Mouse (Mus musculus): ENCODE data around the gene Cenpp. TPM values are rescaled to one million over a fixed set of nuclear protein-coding genes. Genes with fewer than 3 reads are reported as not detected.

Gene Cenpp
- polyA plus RNA-seq, 1 experiment from 2014 or later: 28.1 TPM

DNA sequence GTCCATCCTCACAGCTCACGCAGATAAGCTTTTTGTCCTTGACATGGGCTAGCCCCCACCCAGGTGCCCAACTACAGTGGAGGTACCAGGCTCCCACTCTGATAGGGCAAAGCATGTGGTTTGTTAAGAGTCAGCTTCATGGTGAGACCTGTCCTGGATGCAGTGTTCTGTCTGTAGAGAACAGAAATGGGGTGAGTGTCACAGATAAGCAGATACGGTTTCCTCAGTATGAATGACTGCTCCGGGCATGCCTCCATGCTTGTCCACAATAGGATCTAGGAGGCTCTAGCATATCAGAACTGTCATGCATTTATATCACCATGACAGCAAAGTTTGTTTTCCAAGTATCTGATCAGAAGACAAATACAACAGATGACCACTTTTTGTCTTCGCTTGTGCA lies 186.7 kb downstream of the Cenpp start:
- no peaks in the 10 kb centered on the region for H3K27me3 ChIP-seq (ENCODE audit: control insufficient read depth, insufficient read depth, low read length)
- 87% methylated on average over 4 of the region's 4 CpGs for WGBS
- no peak overlapping the region for H3K4me3 ChIP-seq (ENCODE audit: low read length)
- H3K36me3 ChIP-seq (ENCODE audit: control insufficient read depth, insufficient read depth): peaks cover 10% of the 10 kb centered on the region
- H3K9me3 ChIP-seq (replicated peaks; ENCODE audit: control insufficient read depth, low read length): no peaks in the 10 kb centered on the region
- H3K4me1 ChIP-seq (ENCODE audit: control insufficient read depth, insufficient read depth, low read length): peaks cover 5% of the 10 kb centered on the region; the same call in 1 of the 2 replicates
- H3K4me2 ChIP-seq (ENCODE audit: low read depth, low read length): no peak overlapping the region
- no peak for ATAC-seq (replicated peaks; ENCODE audit: extremely low read depth, insufficient read depth, low FRiP score)
- H3K9ac ChIP-seq (ENCODE audit: low read length): no peak overlapping the region
- H3K27ac ChIP-seq (ENCODE audit: low read length): no peak overlapping the region

DNA sequence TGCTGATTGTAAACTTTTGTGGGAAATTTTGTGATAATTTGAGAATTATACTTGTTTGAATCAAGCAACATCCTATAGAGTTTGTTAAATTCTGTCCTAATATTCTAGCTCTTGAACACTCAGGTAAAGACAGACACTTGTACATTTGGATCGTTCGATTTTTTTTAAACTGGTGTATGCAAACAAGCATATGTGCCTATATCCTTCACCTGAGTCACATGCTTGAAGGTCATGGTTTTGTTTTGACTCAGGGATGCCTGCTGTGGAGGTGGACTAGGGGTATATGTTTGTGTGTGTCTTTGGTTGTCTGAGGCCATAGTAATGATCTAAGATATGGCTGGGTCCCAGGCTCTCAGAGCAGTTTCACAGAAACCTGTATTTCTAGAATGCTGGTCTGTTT lies 189.7 kb downstream of the Cenpp start:
- Histone ChIP-seq H3K4me3 (ENCODE audit: low read length) (no peak overlapping the region), H3K9ac (ENCODE audit: low read length) (no peak overlapping the region), H3K4me2 (ENCODE audit: low read depth, low read length) (no peak overlapping the region), H3K9me3 (replicated peaks; ENCODE audit: control insufficient read depth, low read length) (no peaks in the 10 kb centered on the region), H3K27me3 (ENCODE audit: control insufficient read depth, insufficient read depth, low read length) (no peaks in the 10 kb centered on the region), H3K4me1 (ENCODE audit: control insufficient read depth, insufficient read depth, low read length) (no peaks in the 10 kb centered on the region), H3K36me3 (ENCODE audit: control insufficient read depth, insufficient read depth) (peaks cover 10% of the 10 kb centered on the region), H3K27ac (ENCODE audit: low read length) (no peak overlapping the region)
- no peak for ATAC-seq (replicated peaks; ENCODE audit: extremely low read depth, insufficient read depth, low FRiP score)
- WGBS: 94% methylated on average over 2 of the region's 2 CpGs

DNA sequence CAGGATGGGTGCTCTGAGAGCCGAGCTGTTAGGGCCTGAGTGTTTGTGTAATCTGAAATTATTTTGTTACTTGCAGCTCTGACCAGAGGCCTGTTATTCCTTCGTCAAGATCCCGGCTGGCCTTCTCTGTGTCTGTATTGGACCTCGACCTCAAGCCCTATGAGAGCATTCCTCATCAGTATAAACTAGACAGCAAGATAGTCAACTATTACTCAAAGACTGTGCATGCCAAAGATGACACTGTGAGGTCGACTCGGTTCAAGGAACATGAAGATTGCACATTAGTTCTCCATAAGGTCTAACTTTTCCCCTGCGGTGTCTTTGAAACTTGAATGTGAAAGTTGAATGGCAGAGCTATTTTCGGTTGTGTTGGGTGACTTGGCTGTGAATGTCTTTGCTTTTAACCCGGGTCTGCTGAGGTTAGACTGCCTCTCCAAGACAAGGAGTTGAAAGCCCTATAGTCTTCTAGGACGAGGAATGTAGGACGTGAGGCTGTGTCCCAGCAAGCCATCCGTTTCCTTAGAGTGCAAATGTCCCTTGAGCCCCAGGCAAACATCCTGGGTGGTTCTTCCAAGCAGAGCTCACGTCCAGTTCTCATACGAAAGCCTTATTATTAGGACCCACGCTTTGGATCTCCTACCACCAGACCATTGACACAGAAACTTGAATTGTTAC lies 191.0 kb downstream of the Cenpp start:
- Histone ChIP-seq H3K4me3 (ENCODE audit: low read length) (no peak overlapping the region), H3K9me3 (replicated peaks; ENCODE audit: control insufficient read depth, low read length) (no peaks in the 10 kb centered on the region), H3K36me3 (ENCODE audit: control insufficient read depth, insufficient read depth) (peaks cover 10% of the 10 kb centered on the region), H3K27ac (ENCODE audit: low read length) (no peak overlapping the region; the same call in none of the 2 replicates), H3K27me3 (ENCODE audit: control insufficient read depth, insufficient read depth, low read length) (no peaks in the 10 kb centered on the region), H3K4me1 (ENCODE audit: control insufficient read depth, insufficient read depth, low read length) (no peaks in the 10 kb centered on the region), H3K4me2 (ENCODE audit: low read depth, low read length) (no peak overlapping the region), H3K9ac (ENCODE audit: low read length) (no peak overlapping the region)
- 79% methylated on average over 15 of the region's 15 CpGs for WGBS
- 0 out of 2 replicates have a peak, but pooled peaks have one; percentile 28 for ATAC-seq (replicated peaks; ENCODE audit: extremely low read depth, insufficient read depth, low FRiP score)

DNA sequence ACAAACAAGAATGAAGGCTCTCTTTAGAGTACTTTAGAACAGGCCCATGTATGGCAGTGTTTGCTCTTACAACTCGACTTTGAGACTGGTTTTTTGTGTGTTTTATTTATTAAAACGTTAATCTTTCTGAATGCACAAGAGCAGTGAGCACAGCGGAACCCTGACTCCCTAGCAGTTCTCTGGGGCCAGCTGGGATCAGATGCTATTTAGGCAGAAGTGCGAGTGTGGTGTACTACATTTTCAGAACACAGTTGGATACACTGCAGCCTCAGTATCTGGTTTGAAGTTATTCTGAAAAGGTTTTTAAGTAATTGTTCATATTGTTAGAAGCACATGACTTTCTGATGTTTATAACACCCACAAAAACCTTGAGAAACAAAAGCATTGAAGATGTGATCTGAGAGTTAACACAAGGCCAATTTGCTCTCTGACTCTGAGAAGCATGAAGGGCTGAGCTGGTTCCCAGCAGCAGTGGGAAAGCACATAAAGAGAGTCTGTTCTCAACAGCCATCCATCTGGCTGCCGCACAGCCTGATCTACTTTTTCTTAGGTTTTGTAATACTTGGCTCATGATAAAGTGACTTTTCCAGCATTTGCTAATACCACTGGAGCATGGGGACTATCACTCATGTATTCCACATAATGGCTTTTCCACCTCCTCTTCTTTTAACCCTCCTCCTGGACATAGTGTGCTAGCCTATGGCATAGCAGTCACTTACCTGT lies 191.7 kb downstream of the Cenpp start:
- no peaks in the 10 kb centered on the region for H3K4me1 ChIP-seq (ENCODE audit: control insufficient read depth, insufficient read depth, low read length)
- H3K36me3 ChIP-seq (ENCODE audit: control insufficient read depth, insufficient read depth): peaks cover 10% of the 10 kb centered on the region
- no peaks in the 10 kb centered on the region for H3K27me3 ChIP-seq (ENCODE audit: control insufficient read depth, insufficient read depth, low read length)
- WGBS: 80% methylated on average over 5 of the region's 5 CpGs
- no peak for ATAC-seq (replicated peaks; ENCODE audit: extremely low read depth, insufficient read depth, low FRiP score)
- H3K9ac ChIP-seq (ENCODE audit: low read length): no peak overlapping the region
- H3K4me3 ChIP-seq (ENCODE audit: low read length): no peak overlapping the region
- H3K27ac ChIP-seq (ENCODE audit: low read length): peak overlapping the region; percentile 54
- H3K9me3 ChIP-seq (replicated peaks; ENCODE audit: control insufficient read depth, low read length): no peaks in the 10 kb centered on the region
- H3K4me2 ChIP-seq (ENCODE audit: low read depth, low read length): no peak overlapping the region

DNA sequence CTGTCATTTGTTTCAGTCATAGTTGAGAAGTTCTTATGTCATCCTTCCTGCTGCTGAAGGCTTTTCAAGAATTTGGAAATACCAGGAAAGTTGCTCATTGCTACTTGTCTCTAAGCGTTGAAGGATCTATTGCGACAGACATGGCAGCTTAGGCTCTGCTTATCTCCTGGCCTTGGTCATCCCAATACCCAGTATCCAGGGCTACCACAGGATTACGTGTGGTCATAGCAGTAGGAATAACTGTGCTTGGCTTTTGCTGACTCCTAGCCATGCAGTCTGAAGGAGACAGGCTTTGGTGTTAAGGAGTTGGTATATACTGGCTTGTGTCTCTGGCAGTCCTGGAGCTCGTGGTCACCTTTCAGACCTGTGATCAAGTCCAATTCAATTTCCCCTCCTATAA lies 192.3 kb downstream of the Cenpp start:
- no peak overlapping the region for H3K4me3 ChIP-seq (ENCODE audit: low read length)
- no peak overlapping the region for H3K4me2 ChIP-seq (ENCODE audit: low read depth, low read length)
- H3K27me3 ChIP-seq (ENCODE audit: control insufficient read depth, insufficient read depth, low read length): no peaks in the 10 kb centered on the region
- H3K27ac ChIP-seq (ENCODE audit: low read length): peak overlapping the region; percentile 54
- H3K9me3 ChIP-seq (replicated peaks; ENCODE audit: control insufficient read depth, low read length): no peaks in the 10 kb centered on the region
- H3K36me3 ChIP-seq (ENCODE audit: control insufficient read depth, insufficient read depth): peaks cover 10% of the 10 kb centered on the region
- no peak for ATAC-seq (replicated peaks; ENCODE audit: extremely low read depth, insufficient read depth, low FRiP score)
- 80% methylated on average over 4 of the region's 4 CpGs for WGBS
- no peak overlapping the region for H3K9ac ChIP-seq (ENCODE audit: low read length)
- no peaks in the 10 kb centered on the region for H3K4me1 ChIP-seq (ENCODE audit: control insufficient read depth, insufficient read depth, low read length)

DNA sequence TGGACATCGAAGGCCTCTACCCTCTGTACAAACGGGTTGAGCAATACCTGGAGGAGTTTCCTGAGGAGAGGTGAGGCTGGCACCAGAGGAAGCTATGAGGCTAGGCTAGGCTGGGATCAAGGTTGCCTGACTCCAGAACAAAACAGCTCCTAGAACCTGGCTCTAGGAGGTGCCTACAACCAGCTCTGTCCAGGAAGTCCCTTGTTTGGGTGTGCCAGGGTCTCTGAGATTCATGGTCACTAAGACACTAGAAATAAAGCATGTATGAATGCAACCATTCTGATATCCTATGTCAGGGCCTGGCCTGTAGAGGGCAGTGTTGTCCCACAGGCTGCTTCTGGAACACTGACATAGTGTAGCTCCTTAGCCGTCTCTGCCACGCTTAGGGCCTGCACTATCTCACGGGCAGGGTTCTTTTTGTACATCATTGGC lies 203.3 kb downstream of the Cenpp start:
- no peak overlapping the region for H3K27ac ChIP-seq (ENCODE audit: low read length)
- peak; percentile 80 for ATAC-seq (replicated peaks; ENCODE audit: extremely low read depth, insufficient read depth, low FRiP score)
- no peaks in the 10 kb centered on the region for H3K27me3 ChIP-seq (ENCODE audit: control insufficient read depth, insufficient read depth, low read length)

DNA sequence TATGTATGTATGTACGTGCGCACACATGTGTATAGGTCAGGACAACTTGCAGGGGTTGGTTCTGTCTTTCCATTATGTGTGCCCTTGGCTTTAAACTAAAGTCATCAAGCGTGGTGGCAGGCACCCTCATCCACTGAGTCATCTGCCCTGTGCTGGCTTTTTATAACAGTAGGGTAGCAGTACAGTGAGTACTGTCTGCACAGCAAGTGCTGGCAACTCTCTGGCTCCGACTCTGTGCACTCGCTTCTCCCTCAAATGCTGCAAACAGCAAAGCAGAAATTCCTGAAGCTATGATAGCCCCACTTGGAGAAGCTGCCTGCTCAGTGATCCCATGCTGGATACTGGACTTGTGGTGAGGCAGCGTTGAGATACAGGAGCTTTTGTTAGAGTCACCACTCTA lies 208.1 kb downstream of the Cenpp start:
- H3K27me3 ChIP-seq (ENCODE audit: control insufficient read depth, insufficient read depth, low read length): no peaks in the 10 kb centered on the region
- 92% methylated on average over 6 of the region's 6 CpGs for WGBS
- peaks cover 11% of the 10 kb centered on the region; the same call in 1 of the 2 replicates for H3K36me3 ChIP-seq (ENCODE audit: control insufficient read depth, insufficient read depth)
- no peak for ATAC-seq (replicated peaks; ENCODE audit: extremely low read depth, insufficient read depth, low FRiP score)
- H3K4me2 ChIP-seq (ENCODE audit: low read depth, low read length): no peak overlapping the region
- no peaks in the 10 kb centered on the region for H3K9me3 ChIP-seq (replicated peaks; ENCODE audit: control insufficient read depth, low read length)
- H3K27ac ChIP-seq (ENCODE audit: low read length): no peak overlapping the region
- no peaks in the 10 kb centered on the region for H3K4me1 ChIP-seq (ENCODE audit: control insufficient read depth, insufficient read depth, low read length)
- no peak overlapping the region for H3K9ac ChIP-seq (ENCODE audit: low read length)
- H3K4me3 ChIP-seq (ENCODE audit: low read length): no peak overlapping the region

More for the DNA sequence above, 203.3 kb downstream of the Cenpp start:
- H3K4me1 ChIP-seq (ENCODE audit: control insufficient read depth, insufficient read depth, low read length): no peaks in the 10 kb centered on the region
- H3K4me3 ChIP-seq (ENCODE audit: low read length): no peak overlapping the region
- peaks cover 18% of the 10 kb centered on the region for H3K36me3 ChIP-seq (ENCODE audit: control insufficient read depth, insufficient read depth)
- H3K4me2 ChIP-seq (ENCODE audit: low read depth, low read length): no peak overlapping the region
- no peak overlapping the region for H3K9ac ChIP-seq (ENCODE audit: low read length)
- H3K9me3 ChIP-seq (replicated peaks; ENCODE audit: control insufficient read depth, low read length): no peaks in the 10 kb centered on the region
- 34% methylated on average over 5 of the region's 5 CpGs for WGBS

DNA sequence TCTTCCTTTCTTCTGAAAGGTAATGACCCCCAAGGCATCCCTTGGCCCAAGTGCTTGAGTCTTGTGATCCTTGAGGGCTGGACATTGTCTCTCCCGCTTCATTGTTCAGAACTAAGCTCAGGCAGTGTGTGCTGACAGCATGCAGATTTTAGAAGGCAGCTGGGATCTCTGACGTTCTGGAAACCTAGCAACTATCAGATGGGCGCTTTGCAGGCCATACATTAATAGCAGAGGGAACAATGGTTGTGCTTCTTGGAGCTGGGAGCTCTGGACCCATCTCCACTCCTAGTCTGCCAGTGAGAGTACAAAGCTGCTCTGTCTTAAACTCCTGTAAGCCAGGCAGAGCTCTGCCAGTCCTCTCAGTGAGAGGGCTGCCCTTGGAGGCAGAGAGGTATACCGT lies 216.4 kb downstream of the Cenpp start:
- ATAC-seq (replicated peaks; ENCODE audit: extremely low read depth, insufficient read depth, low FRiP score): peak; percentile 73
- WGBS: 40% methylated on average over 4 of the region's 4 CpGs
- Histone ChIP-seq H3K9me3 (replicated peaks; ENCODE audit: control insufficient read depth, low read length) (no peaks in the 10 kb centered on the region), H3K9ac (ENCODE audit: low read length) (no peak overlapping the region), H3K4me3 (ENCODE audit: low read length) (no peak overlapping the region), H3K27ac (ENCODE audit: low read length) (peak overlapping the region; percentile 36), H3K27me3 (ENCODE audit: control insufficient read depth, insufficient read depth, low read length) (no peaks in the 10 kb centered on the region), H3K4me1 (ENCODE audit: control insufficient read depth, insufficient read depth, low read length) (peaks cover 11% of the 10 kb centered on the region), H3K36me3 (ENCODE audit: control insufficient read depth, insufficient read depth) (peaks cover 8% of the 10 kb centered on the region; the same call in 1 of the 2 replicates), H3K4me2 (ENCODE audit: low read depth, low read length) (no peak overlapping the region)

DNA sequence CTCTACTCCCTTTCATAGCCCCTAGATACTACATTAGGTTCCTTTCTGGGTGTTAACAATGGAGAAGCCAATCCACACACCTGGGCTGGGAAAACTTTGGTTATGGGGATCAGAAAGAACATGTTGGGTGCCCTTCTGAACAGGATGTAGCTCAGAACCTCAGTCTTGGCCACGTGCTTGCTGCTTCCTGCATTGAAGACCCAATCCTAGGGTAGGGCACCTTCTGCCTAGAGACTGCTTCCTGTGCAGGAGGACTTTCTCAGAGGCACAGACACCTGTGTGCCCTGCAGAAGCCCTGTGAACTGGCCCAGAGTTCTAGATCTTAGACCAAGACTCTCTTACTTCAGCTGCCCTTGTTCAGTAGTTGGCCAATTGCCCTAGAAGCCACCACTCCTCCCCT lies 216.8 kb downstream of the Cenpp start:
- Histone ChIP-seq H3K4me2 (ENCODE audit: low read depth, low read length) (no peak overlapping the region), H3K27ac (ENCODE audit: low read length) (peak overlapping the region; percentile 17), H3K27me3 (ENCODE audit: control insufficient read depth, insufficient read depth, low read length) (no peaks in the 10 kb centered on the region), H3K4me1 (ENCODE audit: control insufficient read depth, insufficient read depth, low read length) (peaks cover 11% of the 10 kb centered on the region), H3K9ac (ENCODE audit: low read length) (no peak overlapping the region), H3K4me3 (ENCODE audit: low read length) (no peak overlapping the region), H3K36me3 (ENCODE audit: control insufficient read depth, insufficient read depth) (peaks cover 8% of the 10 kb centered on the region; the same call in 1 of the 2 replicates), H3K9me3 (replicated peaks; ENCODE audit: control insufficient read depth, low read length) (no peaks in the 10 kb centered on the region)
- 60% methylated on average over 1 of the region's 1 CpGs for WGBS
- 0 out of 2 replicates have a peak, but pooled peaks have one; percentile 8 for ATAC-seq (replicated peaks; ENCODE audit: extremely low read depth, insufficient read depth, low FRiP score)
